Mouse (Mus musculus) kidney, postnatal 0 days (tissue): ENCODE results near the gene Bpifc. TPM values are rescaled to one million over a fixed set of nuclear protein-coding genes. Genes with fewer than 3 reads are reported as not detected.
A peak's percentile ranks its signal among the peaks of the same experiment; 100 is the strongest.

ENCODE experiments used
- ATAC-seq: fragments of 200-750 bp; cut with Nextera tagmentation; replicated peaks from 2 replicates; pipeline ENCODE4 v1.8.0; 2017; ENCODE audit warnings: low read depth, moderate number of reproducible peaks, moderate TSS enrichment, moderate library complexity; ENCODE audit not compliant: low FRiP score
- DNase-seq: peaks from one replicate; pipeline ENCODE4 v3.0.0-alpha.2; 2016; ENCODE audit warnings: low spot score
- H3K27ac ChIP-seq: fragments of 300-500 bp; sonication (generic); 2 replicates; pipeline ENCODE4 v1.5.1; 2014; ENCODE audit warnings: mild to moderate bottlenecking
- H3K27me3 ChIP-seq: fragments of 300-500 bp; sonication (generic); 2 replicates; pipeline ENCODE4 v1.6.1; 2014; ENCODE audit warnings: low read length, mixed read lengths; ENCODE audit not compliant: insufficient read depth
- H3K36me3 ChIP-seq: fragments of 300-500 bp; sonication (generic); 2 replicates; pipeline ENCODE4 v1.6.1; 2014; ENCODE audit warnings: low read length, mixed read lengths; ENCODE audit not compliant: insufficient read depth
- H3K4me1 ChIP-seq: fragments of 300-500 bp; sonication (generic); replicated peaks from 2 replicates; pipeline ENCODE4 v1.6.1; 2014; ENCODE audit warnings: antibody characterized with exemption, low read length, mixed read lengths; ENCODE audit not compliant: insufficient read depth
- H3K4me2 ChIP-seq: fragments of 300-500 bp; sonication (generic); 2 replicates; pipeline ENCODE4 v1.6.1; 2014; ENCODE audit warnings: mild to moderate bottlenecking, low read length, moderate library complexity, mixed read lengths
- H3K4me3 ChIP-seq: fragments of 300-500 bp; sonication (generic); replicated peaks from 2 replicates; pipeline ENCODE4 v1.5.1; 2014; ENCODE audit warnings: low read depth, low read length
- H3K9ac ChIP-seq: fragments of 300-500 bp; sonication (generic); 2 replicates; pipeline ENCODE4 v1.6.1; 2014; ENCODE audit warnings: low read depth, low read length
- H3K9me3 ChIP-seq: fragments of 300-500 bp; sonication (generic); replicated peaks from 2 replicates; pipeline ENCODE4 v1.6.1; 2016; ENCODE audit warnings: low read length, inconsistent platforms, mixed read lengths
- CTCF ChIP-seq: IDR thresholded peaks from 2 replicates; pipeline ENCODE4 v1.5.1; 2016; ENCODE audit warnings: antibody characterized with exemption, low read depth, mild to moderate bottlenecking, moderate library complexity
- WGBS: fragments of 180-500 bp; shearing (Covaris S2); extraction: QIAGEN DNeasy Blood & Tissue Kit; methylation state at CpG from one replicate; pipeline ENCODE4 v1.1.7; 2014; 5-methylcytosine and 5-hydroxymethylcytosine counted together
- polyA plus RNA-seq: library from polyadenylated mRNA; unstranded; fragments of >200 nt; fragmentation: Nextera tagmentation; extraction: Ambion mirVana; gene quantifications from 2 replicates; pipeline ENCODE4 v1.2.1, GENCODE M21; 2015

The Bpifc gene
- polyA plus RNA-seq, 1 experiment from 2014 or later = 0.25 TPM

GRCm38 (mm10) chr10:85948483-85949196 lies 63.1 kb downstream of the Bpifc start:
- Histone ChIP-seq H3K27me3 (no peaks in the 10 kb centered on the region), H3K4me2 (no peak overlapping the region), H3K36me3 (peaks cover 68% of the 10 kb centered on the region), H3K9ac (no peak overlapping the region), H3K27ac (no peak overlapping the region), H3K4me3 (no peak overlapping the region), H3K4me1 (no peaks in the 10 kb centered on the region), H3K9me3 (no peaks in the 10 kb centered on the region)
- ATAC-seq (no peak), DNase-seq (no peak)
- no peak for TF ChIP-seq CTCF
- WGBS = 97% methylated on average over 8 of the region's 8 CpGs

- H3K4me2 ChIP-seq = no peak overlapping the region
- DNase-seq (no peak), ATAC-seq (no peak)
- no peak for TF ChIP-seq CTCF
- no peak overlapping the region for H3K4me3 ChIP-seq
- no peak overlapping the region for H3K9ac ChIP-seq
- H3K27ac ChIP-seq = no peak overlapping the region
- H3K27me3 ChIP-seq = no peaks in the 10 kb centered on the region
- WGBS = 96% methylated on average over 6 of the region's 6 CpGs
- no peaks in the 10 kb centered on the region for H3K4me1 ChIP-seq
- peaks cover 37% of the 10 kb centered on the region for H3K36me3 ChIP-seq
- no peaks in the 10 kb centered on the region for H3K9me3 ChIP-seq
Observed at GRCm38 (mm10) chr10:85936280-85936965, 75.3 kb downstream of the Bpifc start.

DNA sequence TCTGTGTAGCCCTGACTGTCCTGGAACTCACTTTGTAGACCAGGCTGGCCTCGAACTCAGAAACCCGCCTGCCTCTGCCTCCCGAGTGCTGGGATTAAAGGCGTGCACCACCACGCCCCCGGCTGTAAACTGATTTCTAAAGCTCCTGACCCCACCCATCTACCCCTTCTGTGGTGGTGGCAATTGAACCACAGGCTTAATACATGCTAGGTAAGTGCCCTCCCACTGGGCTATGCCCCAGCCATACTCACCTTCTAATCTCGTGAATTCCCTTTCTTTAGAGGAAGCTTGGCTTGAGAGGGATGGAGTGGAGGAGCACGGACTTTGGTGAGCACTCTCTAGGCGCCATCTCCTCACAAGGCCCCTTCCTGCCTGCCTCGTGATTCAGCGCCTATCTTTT lies 81.7 kb downstream of the Bpifc start:
- no peak for TF ChIP-seq CTCF
- H3K9me3 ChIP-seq = no peaks in the 10 kb centered on the region
- ATAC-seq = no peak

DNA sequence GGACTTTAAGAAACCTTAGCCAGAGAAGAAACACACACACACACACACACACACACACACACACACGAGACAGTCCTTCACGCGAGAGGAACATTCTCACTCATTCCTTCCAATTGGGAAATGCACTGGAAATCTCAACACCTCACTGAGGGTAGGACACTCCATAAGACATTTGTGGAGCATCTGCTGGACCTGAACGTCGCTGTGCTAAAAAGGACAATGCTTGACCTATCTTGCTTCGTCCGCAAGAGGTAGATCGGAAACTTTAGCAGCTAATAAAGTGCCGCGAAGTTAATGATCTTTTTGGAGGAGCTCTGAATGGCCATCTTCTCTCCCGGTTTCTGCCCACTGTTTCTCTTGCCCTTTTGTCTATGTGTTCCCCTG lies 82.5 kb downstream of the Bpifc start:
- ATAC-seq = no peak
- Histone ChIP-seq H3K27me3 (no peaks in the 10 kb centered on the region), H3K27ac (no peak overlapping the region), H3K4me2 (peak overlapping the region; percentile 96), H3K4me3 (0 out of 2 replicates have a peak overlapping the region, but pooled peaks have one; percentile 53), H3K4me1 (no peaks in the 10 kb centered on the region; the same call in 1 of the 2 replicates), H3K36me3 (no peaks in the 10 kb centered on the region), H3K9ac (no peak overlapping the region), H3K9me3 (no peaks in the 10 kb centered on the region)
- WGBS = 38% methylated on average over 11 of the region's 11 CpGs
- TF ChIP-seq CTCF = no peak
- DNase-seq = no peak

More for the DNA sequence above, 81.7 kb downstream of the Bpifc start:
- H3K9ac ChIP-seq = no peak overlapping the region
- H3K27me3 ChIP-seq = no peaks in the 10 kb centered on the region
- H3K4me2 ChIP-seq = no peak overlapping the region
- H3K36me3 ChIP-seq = no peaks in the 10 kb centered on the region
- no peak for DNase-seq
- no peak overlapping the region for H3K27ac ChIP-seq
- WGBS = 93% methylated on average over 11 of the region's 11 CpGs
- H3K4me3 ChIP-seq = no peak overlapping the region
- H3K4me1 ChIP-seq = no peaks in the 10 kb centered on the region; the same call in 1 of the 2 replicates

GRCm38 (mm10) chr10:85928499-85929207 lies 83.0 kb downstream of the Bpifc start:
- Histone ChIP-seq H3K4me3 (peak overlapping the region; percentile 53), H3K9me3 (no peaks in the 10 kb centered on the region), H3K4me1 (no peaks in the 10 kb centered on the region; the same call in 1 of the 2 replicates), H3K36me3 (no peaks in the 10 kb centered on the region), H3K27ac (peak overlapping the region; percentile 47), H3K4me2 (peak overlapping the region; percentile 96), H3K9ac (peak overlapping the region; percentile 49; the same call in 1 of the 2 replicates), H3K27me3 (no peaks in the 10 kb centered on the region)
- peak; percentile 57 for TF ChIP-seq CTCF
- WGBS = under 1% methylated on average over 63 of the region's 63 CpGs
- peak; percentile 80 for ATAC-seq
- peak; percentile 67 for DNase-seq
